Mouse (Mus musculus) limb, embryonic 14.5 days (tissue): Measurements from ENCODE around the gene A730049H05Rik. TPM values are rescaled to one million over a fixed set of nuclear protein-coding genes. Genes with fewer than 3 reads are reported as not detected.
A peak's percentile ranks its signal among the peaks of the same experiment; 100 is the strongest.

Experiments
- ATAC-seq: fragments of 200-750 bp; cut with Nextera tagmentation; 2 replicates; pipeline ENCODE4 v1.8.0; 2017; ENCODE audit warnings: low read depth, moderate number of reproducible peaks, moderate TSS enrichment; ENCODE audit not compliant: low FRiP score
- DNase-seq: peaks from one replicate; pipeline ENCODE4 v3.0.0-alpha.2; 2015; ENCODE audit warnings: low spot score
- H3K27ac ChIP-seq: fragments of 300-500 bp; sonication (generic); replicated peaks from 2 replicates; pipeline ENCODE4 v1.5.1; 2014; ENCODE audit warnings: low read depth, mild to moderate bottlenecking, low read length, moderate library complexity, mixed read lengths
- H3K27me3 ChIP-seq: fragments of 300-500 bp; sonication (generic); 2 replicates; pipeline ENCODE4 v1.6.1; 2014; ENCODE audit warnings: low read length, mixed read lengths; ENCODE audit not compliant: control insufficient read depth, insufficient read depth
- H3K36me3 ChIP-seq: fragments of 300-500 bp; sonication (generic); 2 replicates; pipeline ENCODE4 v1.6.1; 2014; ENCODE audit warnings: mild to moderate bottlenecking, low read length, moderate library complexity, mixed read lengths; ENCODE audit not compliant: control insufficient read depth, insufficient read depth
- H3K4me1 ChIP-seq: fragments of 300-500 bp; sonication (generic); 2 replicates; pipeline ENCODE4 v1.6.1; 2014; ENCODE audit warnings: antibody characterized with exemption, low read length, mixed read lengths; ENCODE audit not compliant: control insufficient read depth, insufficient read depth
- H3K4me2 ChIP-seq: fragments of 300-500 bp; sonication (generic); replicated peaks from 2 replicates; pipeline ENCODE4 v1.6.1; 2014; ENCODE audit warnings: low read depth, mild to moderate bottlenecking, low read length, moderate library complexity; ENCODE audit not compliant: severe bottlenecking
- H3K4me3 ChIP-seq: fragments of 300-500 bp; sonication (generic); replicated peaks from 2 replicates; pipeline ENCODE4 v1.5.1; 2014; ENCODE audit warnings: low read length
- H3K9ac ChIP-seq: fragments of 300-500 bp; sonication (generic); 2 replicates; pipeline ENCODE4 v1.6.1; 2014; ENCODE audit warnings: mild to moderate bottlenecking, low read depth, low read length, moderate library complexity; ENCODE audit not compliant: severe bottlenecking
- H3K9me3 ChIP-seq: fragments of 300-500 bp; sonication (generic); 2 replicates; pipeline ENCODE4 v1.6.1; 2016; ENCODE audit warnings: low read length; ENCODE audit not compliant: control insufficient read depth
- POLR2A ChIP-seq: fragments of 200-500 bp; IDR thresholded peaks from 2 replicates; pipeline ENCODE4 v1.8.0; 2012; ENCODE audit warnings: inconsistent platforms, mild to moderate bottlenecking, moderate library complexity, borderline replicate concordance; ENCODE audit not compliant: insufficient read depth, insufficient read length; ENCODE audit errors: extremely low read depth
- whole genome bisulfite sequencing: fragments of 180-500 bp; shearing (Covaris S2); extraction: QIAGEN DNeasy Blood & Tissue Kit; methylation state at CpG from one replicate; pipeline ENCODE4 v1.1.7; 2014; 5-methylcytosine and 5-hydroxymethylcytosine counted together
- polyA plus RNA-seq, 2 experiments: library from polyadenylated mRNA; depleted of rRNA in 1 of 2; stranded (reverse) in 1 of 2; unstranded in 1 of 2; fragments of >200 nt; fragmentation: Nextera tagmentation in 1 of 2; extraction: Ambion mirVana in 1 of 2; gene quantifications; 2 replicates each; pipeline versions ENCODE4 v1.2.1 to v1.2.3; 2012 to 2014

The A730049H05Rik gene
- polyA plus RNA-seq, 2 experiments = 0.10 to 0.63 TPM

- H3K9ac ChIP-seq = no peak overlapping the region
- H3K4me2 ChIP-seq = no peak overlapping the region
- H3K36me3 ChIP-seq = no peaks in the 10 kb centered on the region
- H3K4me3 ChIP-seq = no peak overlapping the region
- no peaks in the 10 kb centered on the region for H3K27me3 ChIP-seq
- no peak for TF ChIP-seq POLR2A
- 56% methylated on average over 2 of the region's 2 CpGs for WGBS
- no peak for DNase-seq
- no peak for ATAC-seq
- H3K27ac ChIP-seq = no peak overlapping the region
- H3K9me3 ChIP-seq = no peaks in the 10 kb centered on the region
- peaks cover 6% of the 10 kb centered on the region; the same call in 1 of the 2 replicates for H3K4me1 ChIP-seq
These were observed 27.2 kb downstream of the A730049H05Rik start for GRCm38 (mm10) chr6:92843474-92843873.

- H3K4me2 ChIP-seq = no peak overlapping the region
- no peak for DNase-seq
These were observed 29.6 kb downstream of the A730049H05Rik start for GRCm38 (mm10) chr6:92845898-92846297.

GRCm38 (mm10) chr6:92846614-92847013, 30.3 kb downstream of the A730049H05Rik start:
- Histone ChIP-seq H3K9me3 (no peaks in the 10 kb centered on the region), H3K27ac (no peak overlapping the region), H3K4me1 (peaks cover 6% of the 10 kb centered on the region; the same call in 1 of the 2 replicates), H3K4me3 (no peak overlapping the region), H3K36me3 (no peaks in the 10 kb centered on the region; the same call in 1 of the 2 replicates), H3K4me2 (no peak overlapping the region), H3K9ac (no peak overlapping the region), H3K27me3 (no peaks in the 10 kb centered on the region)
- ATAC-seq = no peak
- 70% methylated on average over 4 of the region's 4 CpGs for WGBS
- no peak for DNase-seq
- TF ChIP-seq POLR2A = no peak

More at GRCm38 (mm10) chr6:92845898-92846297, 29.6 kb downstream of the A730049H05Rik start:
- no peaks in the 10 kb centered on the region; the same call in 1 of the 2 replicates for H3K36me3 ChIP-seq
- no peaks in the 10 kb centered on the region for H3K27me3 ChIP-seq
- H3K4me3 ChIP-seq = no peak overlapping the region
- no peak for TF ChIP-seq POLR2A
- H3K9me3 ChIP-seq = no peaks in the 10 kb centered on the region
- peaks cover 6% of the 10 kb centered on the region; the same call in 1 of the 2 replicates for H3K4me1 ChIP-seq
- no peak overlapping the region for H3K9ac ChIP-seq
- no peak overlapping the region for H3K27ac ChIP-seq
- WGBS = 91% methylated on average over 8 of the region's 8 CpGs
- no peak for ATAC-seq

GRCm38 (mm10) chr6:92849208-92849607, 32.9 kb downstream of the A730049H05Rik start:
- H3K9me3 ChIP-seq = no peaks in the 10 kb centered on the region
- 97% methylated on average over 9 of the region's 9 CpGs for WGBS
- no peak overlapping the region for H3K27ac ChIP-seq
- TF ChIP-seq POLR2A = no peak
- no peaks in the 10 kb centered on the region for H3K27me3 ChIP-seq
- no peak overlapping the region for H3K4me2 ChIP-seq
- no peak overlapping the region for H3K9ac ChIP-seq
- DNase-seq (no peak), ATAC-seq (no peak)
- no peak overlapping the region for H3K4me3 ChIP-seq
- peaks cover under 1% of the 10 kb centered on the region; the same call in 1 of the 2 replicates for H3K36me3 ChIP-seq
- no peaks in the 10 kb centered on the region for H3K4me1 ChIP-seq

GRCm38 (mm10) chr6:92850250-92850649, 34.0 kb downstream of the A730049H05Rik start:
- no peaks in the 10 kb centered on the region for H3K9me3 ChIP-seq
- no peak overlapping the region for H3K4me2 ChIP-seq
- no peak overlapping the region for H3K9ac ChIP-seq
- H3K4me1 ChIP-seq = no peaks in the 10 kb centered on the region
- TF ChIP-seq POLR2A = no peak
- DNase-seq (peak; percentile 59), ATAC-seq (no peak)
- WGBS = 43% methylated on average over 5 of the region's 5 CpGs
- H3K36me3 ChIP-seq = peaks cover 5% of the 10 kb centered on the region; the same call in 1 of the 2 replicates
- H3K27ac ChIP-seq = no peak overlapping the region
- H3K4me3 ChIP-seq = no peak overlapping the region
- no peaks in the 10 kb centered on the region for H3K27me3 ChIP-seq
